Mouse (Mus musculus) spleen, adult 2 months (tissue): ENCODE results near the gene Ubl5.

Experiments used
- CTCF ChIP-seq: fragments of 200-500 bp; IDR thresholded peaks from 2 replicates; pipeline ENCODE4 v1.5.1; 2011; ENCODE audit warnings: mild to moderate bottlenecking, inconsistent platforms; ENCODE audit not compliant: insufficient read depth, insufficient read length, insufficient replicate concordance; ENCODE audit errors: extremely low read depth
- POLR2A ChIP-seq: fragments of 200-500 bp; IDR thresholded peaks from 2 replicates; pipeline ENCODE4 v1.6.1; 2011; ENCODE audit warnings: low read depth, low read length, inconsistent platforms

GRCm38 (mm10) chr9:20689403-20689802, 46.7 kb downstream of the Ubl5 start:
- TF ChIP-seq CTCF: no peak
- no peak for TF ChIP-seq POLR2A
